Mouse (Mus musculus) CH12.LX (cell line): ENCODE measurements around the gene Cacng2. TPM values are rescaled to one million over a fixed set of nuclear protein-coding genes. Genes with fewer than 3 reads are reported as not detected.

ENCODE experiments used
- DNase-seq: peaks from one replicate; pipeline ENCODE4 v3.0.0-alpha.2; 2013; ENCODE audit errors: extremely low read depth
- H3K27ac ChIP-seq: 2 replicates; pipeline ENCODE4 v1.5.1; 2012; ENCODE audit warnings: low read depth, mild to moderate bottlenecking, control low read depth, moderate library complexity; ENCODE audit not compliant: insufficient read depth
- H3K27me3 ChIP-seq: replicated peaks from 2 replicates; pipeline ENCODE3; 2012; ENCODE audit warnings: inconsistent platforms
- H3K36me3 ChIP-seq, 2 experiments: replicated peaks in 1 of 2; 2 replicates each; pipeline versions ENCODE3 to v1.6.1; 2012; ENCODE audit warnings: inconsistent platforms in 1 of 2, low read length in 1 of 2, mild to moderate bottlenecking in 1 of 2, mixed read lengths in 1 of 2, moderate library complexity in 1 of 2; ENCODE audit not compliant: control insufficient read depth in 1 of 2, insufficient read depth in 1 of 2
- H3K4me1 ChIP-seq, 2 experiments: 2 replicates each; pipeline ENCODE4 v1.6.1; 2012; ENCODE audit warnings: inconsistent platforms in 1 of 2, moderate library complexity in 1 of 2; ENCODE audit not compliant: insufficient read depth in 2 of 2, control insufficient read depth in 1 of 2
- H3K4me2 ChIP-seq: 2 replicates; pipeline ENCODE4 v1.6.1; 2012; ENCODE audit warnings: low read depth, mild to moderate bottlenecking, control low read depth; ENCODE audit not compliant: poor library complexity, insufficient read depth, severe bottlenecking
- H3K4me3 ChIP-seq, 3 experiments: fragments of 150-350 bp in 1 of 3; sonication (generic) in 1 of 3; replicated peaks in 1 of 3; 2 replicates each; pipeline versions ENCODE3 to v1.5.1; 2011 to 2012; ENCODE audit warnings: low read depth in 2 of 3, low read length in 2 of 3, mild to moderate bottlenecking in 2 of 3, moderate library complexity in 2 of 3, control low read depth in 1 of 3, improper control_type of control experiment in 1 of 3, inconsistent platforms in 1 of 3, mixed read lengths in 1 of 3; ENCODE audit not compliant: poor library complexity in 1 of 3
- H3K79me2 ChIP-seq: replicated peaks from 2 replicates; pipeline ENCODE4 v1.6.1; 2012; ENCODE audit warnings: mild to moderate bottlenecking, moderate library complexity; ENCODE audit not compliant: control insufficient read depth, poor library complexity, insufficient read depth, severe bottlenecking; ENCODE audit errors: extremely low read depth
- H3K9ac ChIP-seq: 2 replicates; pipeline ENCODE4 v1.6.1; 2012; ENCODE audit warnings: low read depth, mild to moderate bottlenecking, control low read depth, moderate library complexity; ENCODE audit not compliant: insufficient read depth
- H3K9me3 ChIP-seq: replicated peaks from 2 replicates; pipeline ENCODE3; 2012; ENCODE audit warnings: low read length, inconsistent platforms, mixed read lengths
- CHD1 ChIP-seq: IDR thresholded peaks from 2 replicates; pipeline ENCODE4 v1.6.1; 2012; ENCODE audit warnings: low read depth, low read length, improper control_type of control experiment, inconsistent platforms
- CTCF ChIP-seq, 2 experiments: IDR thresholded peaks in 1 of 2; conservative IDR thresholded peaks in 1 of 2; 2 replicates each; pipeline ENCODE4 v1.5.1; 2011 to 2012; ENCODE audit warnings: low read depth in 2 of 2, low read length in 2 of 2, improper control_type of control experiment in 1 of 2, inconsistent platforms in 1 of 2, mild to moderate bottlenecking in 1 of 2, moderate library complexity in 1 of 2
- ETS1 ChIP-seq: conservative IDR thresholded peaks from 2 replicates; pipeline ENCODE4 v1.6.1; 2012; ENCODE audit warnings: low read depth, mild to moderate bottlenecking, inconsistent platforms, low read length, improper control_type of control experiment, moderate library complexity
- GABPA ChIP-seq: IDR thresholded peaks from 2 replicates; pipeline ENCODE4 v1.6.1; 2012; ENCODE audit warnings: low read depth, low read length, improper control_type of control experiment, inconsistent platforms; ENCODE audit not compliant: insufficient replicate concordance
- HCFC1 ChIP-seq: IDR thresholded peaks from 2 replicates; pipeline ENCODE4 v1.6.1; 2012; ENCODE audit warnings: low read depth, mild to moderate bottlenecking, inconsistent platforms, low read length, improper control_type of control experiment
- IRF4 ChIP-seq: IDR thresholded peaks from 2 replicates; pipeline ENCODE4 v1.6.1; 2014; ENCODE audit warnings: low read depth, mild to moderate bottlenecking, inconsistent platforms, low read length, improper control_type of control experiment
- JUN ChIP-seq: IDR thresholded peaks from 2 replicates; pipeline ENCODE4 v1.6.1; 2011; ENCODE audit warnings: low read depth, mild to moderate bottlenecking, low read length, improper control_type of control experiment, moderate library complexity; ENCODE audit not compliant: insufficient read depth
- MAFK ChIP-seq: IDR thresholded peaks from 2 replicates; pipeline ENCODE4 v1.6.1; 2011; ENCODE audit warnings: low read length, improper control_type of control experiment; ENCODE audit not compliant: insufficient replicate concordance
- MAX ChIP-seq: IDR thresholded peaks from 2 replicates; pipeline ENCODE4 v1.6.1; 2011; ENCODE audit warnings: low read length, improper control_type of control experiment
- MXI1 ChIP-seq: IDR thresholded peaks from 2 replicates; pipeline ENCODE4 v1.6.1; 2011; ENCODE audit warnings: mild to moderate bottlenecking, low read depth, low read length, improper control_type of control experiment
- NRF1 ChIP-seq: IDR thresholded peaks from 2 replicates; pipeline ENCODE4 v1.6.1; 2014; ENCODE audit warnings: low read depth, mild to moderate bottlenecking, inconsistent platforms, low read length, improper control_type of control experiment, moderate library complexity
- PAX5 ChIP-seq: IDR thresholded peaks from 2 replicates; pipeline ENCODE4 v1.6.1; 2012; ENCODE audit warnings: low read length, inconsistent platforms, mixed read lengths
- POLR2A ChIP-seq: IDR thresholded peaks from 2 replicates; pipeline ENCODE4 v1.6.1; 2011; ENCODE audit warnings: low read depth, mild to moderate bottlenecking, improper control_type of control experiment, low read length
- POLR2AphosphoS2 ChIP-seq: IDR thresholded peaks from 2 replicates; pipeline ENCODE4 v1.6.1; 2011; ENCODE audit warnings: low read depth, low read length, improper control_type of control experiment
- RAD21 ChIP-seq: IDR thresholded peaks from 2 replicates; pipeline ENCODE4 v1.6.1; 2011; ENCODE audit warnings: low read depth, mild to moderate bottlenecking, low read length, improper control_type of control experiment, moderate library complexity
- RCOR1 ChIP-seq: conservative IDR thresholded peaks from 2 replicates; pipeline ENCODE4 v1.6.1; 2012; ENCODE audit warnings: low read depth, mild to moderate bottlenecking, inconsistent platforms, low read length, improper control_type of control experiment
- SMC3 ChIP-seq: IDR thresholded peaks from 2 replicates; pipeline ENCODE4 v1.6.1; 2011; ENCODE audit warnings: low read depth, low read length, improper control_type of control experiment
- TBP ChIP-seq: conservative IDR thresholded peaks from 2 replicates; pipeline ENCODE4 v1.6.1; 2011; ENCODE audit warnings: low read depth, low read length, improper control_type of control experiment
- UBTF ChIP-seq: IDR thresholded peaks from 2 replicates; pipeline ENCODE4 v1.6.1; 2012; ENCODE audit warnings: low read depth, mild to moderate bottlenecking, inconsistent platforms, low read length, improper control_type of control experiment, moderate library complexity
- USF1 ChIP-seq: IDR thresholded peaks from 2 replicates; pipeline ENCODE4 v1.6.1; 2014; ENCODE audit warnings: low read depth, mild to moderate bottlenecking, inconsistent platforms, low read length, improper control_type of control experiment
- USF2 ChIP-seq: conservative IDR thresholded peaks from 2 replicates; pipeline ENCODE4 v1.6.1; 2011; ENCODE audit warnings: low read depth, low read length, improper control_type of control experiment
- ZC3H11A ChIP-seq: IDR thresholded peaks from 2 replicates; pipeline ENCODE4 v1.6.1; 2012; ENCODE audit warnings: low read depth, mild to moderate bottlenecking, inconsistent platforms, low read length, improper control_type of control experiment
- ZKSCAN1 ChIP-seq: IDR thresholded peaks from 2 replicates; pipeline ENCODE4 v1.6.1; 2012; ENCODE audit warnings: low read depth, inconsistent platforms, low read length, improper control_type of control experiment, borderline replicate concordance
- ZNF384 ChIP-seq: IDR thresholded peaks from 2 replicates; pipeline ENCODE4 v1.6.1; 2012; ENCODE audit warnings: low read depth, low read length, improper control_type of control experiment, inconsistent platforms
- dilution Hi-C: fragments of 300-500 bp; cut with MboI; formaldehyde crosslinking; loops from 2 replicates; pipeline ENCODE4 v1.14.3; 2020; ENCODE audit warnings: low sequenced_read_pairs; ENCODE audit not compliant: extremely low pct_unique_long_range_greater_than_20kb, extremely low pct_ligation_motif_present
- in situ Hi-C: fragments of 300-500 bp; cut with MboI; formaldehyde crosslinking; loops from 3 replicates; pipeline ENCODE4 v1.14.3; 2019; ENCODE audit warnings: low sequenced_read_pairs, low pct_ligation_motif_present, low pct_unique_long_range_greater_than_20kb, mixed read lengths
- polyA plus RNA-seq: library from polyadenylated mRNA; unstranded; fragments of >175 nt; gene quantifications from 2 replicates; pipeline ENCODE4 v1.2.1, GENCODE M21; 2012; ENCODE audit warnings: low read depth; ENCODE audit not compliant: insufficient read length
- total RNA-seq, 2 experiments: library from RNA; depleted of rRNA; stranded (reverse); fragments of 300-350 nt in 1 of 2; fragments of >200 nt in 1 of 2; gene quantifications; 2 replicates each; pipeline ENCODE4 v1.2.3; 2012 to 2014

Gene Cacng2
- total and polyA plus RNA-seq, 3 experiments: not detected

DNA sequence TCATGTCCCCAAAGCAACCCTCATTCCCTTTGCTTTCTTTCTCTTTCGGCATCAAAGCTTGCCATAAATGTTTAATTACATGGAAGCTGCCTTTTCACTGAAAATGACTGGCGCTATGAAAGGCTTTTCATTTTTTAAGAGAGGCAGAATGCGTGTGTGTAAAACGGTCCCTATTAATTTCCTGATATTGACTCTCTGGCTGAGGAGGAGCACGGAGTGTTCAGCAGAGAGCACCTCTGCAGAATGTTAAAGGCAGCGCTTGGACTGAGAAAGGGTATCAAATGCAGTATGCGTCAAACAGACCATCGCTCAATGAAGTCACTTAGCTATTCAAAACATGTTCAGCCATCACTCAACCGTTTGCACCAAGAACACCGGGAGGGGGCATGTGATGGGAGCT lies 2.9 kb downstream of the Cacng2 start:
- Histone ChIP-seq H3K9me3 (peaks cover 4% of the 10 kb centered on the region), H3K9ac (no peak overlapping the region), H3K4me1 (no peaks in the 10 kb centered on the region), H3K27ac (no peak overlapping the region), H3K79me2 (no peaks in the 10 kb centered on the region), H3K36me3 (no peaks in the 10 kb centered on the region), H3K4me3 (no peak overlapping the region), H3K27me3 (peaks cover 64% of the 10 kb centered on the region), H3K4me2 (no peak overlapping the region)
- DNase-seq: no peak
- in situ Hi-C loops: no loop called here
- dilution Hi-C loops: no loop called here
- no peak for TF ChIP-seq RAD21
- TF ChIP-seq GABPA: no peak
- no peak for TF ChIP-seq RCOR1
- no peak for TF ChIP-seq NRF1
- TF ChIP-seq USF1: no peak
- TF ChIP-seq POLR2AphosphoS2: no peak
- TF ChIP-seq MAX: no peak
- no peak for TF ChIP-seq MAFK
- no peak for TF ChIP-seq HCFC1
- TF ChIP-seq USF2: no peak
- no peak for TF ChIP-seq CTCF (conservative IDR thresholded peaks at IDR 0.05 in 1 of 2, IDR thresholded peaks at IDR 0.05 in 1 of 2; ENCODE audit: low read depth in 2 of 2, low read length in 2 of 2)
- no peak for TF ChIP-seq PAX5
- TF ChIP-seq MXI1: no peak
- no peak for TF ChIP-seq ZNF384

DNA sequence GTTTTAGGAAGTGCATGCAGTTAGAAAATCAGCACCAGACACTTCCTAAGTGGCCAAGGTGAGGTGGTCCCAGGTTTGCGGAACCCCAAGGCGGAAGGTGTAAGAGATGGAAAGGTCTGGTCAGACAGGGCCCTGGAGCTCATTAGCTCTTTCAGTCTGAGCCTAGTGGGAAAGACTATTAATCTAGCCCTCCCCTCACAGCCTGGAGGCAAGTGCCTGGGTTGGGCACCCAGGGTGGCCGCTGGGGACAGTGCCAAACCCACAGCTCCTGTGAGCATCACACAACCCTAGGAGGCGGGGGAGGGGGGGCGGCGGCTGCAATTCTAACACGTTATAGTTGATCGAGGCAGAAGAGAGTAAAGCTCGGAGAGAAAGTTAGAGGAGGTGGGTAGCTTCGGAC lies 3.6 kb downstream of the Cacng2 start:
- Histone ChIP-seq H3K9ac (no peak overlapping the region), H3K79me2 (no peaks in the 10 kb centered on the region), H3K27me3 (peaks cover 68% of the 10 kb centered on the region), H3K27ac (no peak overlapping the region), H3K4me3 (no peak overlapping the region), H3K36me3 (no peaks in the 10 kb centered on the region), H3K9me3 (peaks cover 4% of the 10 kb centered on the region)
- DNase-seq: no peak
- dilution Hi-C loops: no loop called here
- TF ChIP-seq JUN (no peak), TBP (no peak), SMC3 (no peak), ETS1 (no peak), UBTF (no peak), ZKSCAN1 (no peak), ZC3H11A (no peak), CHD1 (no peak), POLR2A (no peak), IRF4 (no peak)
- TF ChIP-seq, all 38 proteins: peak for 0
- H3K4me1 ChIP-seq: no peaks in the 10 kb centered on the region
- H3K4me2 ChIP-seq: no peak overlapping the region
- in situ Hi-C loops: no loop called here
